Mouse (Mus musculus): Measurements from ENCODE around the gene Nudt14. TPM values are rescaled to one million over a fixed set of nuclear protein-coding genes. Genes with fewer than 3 reads are reported as not detected.

The Nudt14 gene
- total RNA-seq, 4 experiments from 2014 or later = 29.3 to 45.0 (median 36.1) TPM

GRCm38 (mm10) chr12:112912951-112913745 lies 28.8 kb downstream of the Nudt14 start:
- no peak for DNase-seq

DNA sequence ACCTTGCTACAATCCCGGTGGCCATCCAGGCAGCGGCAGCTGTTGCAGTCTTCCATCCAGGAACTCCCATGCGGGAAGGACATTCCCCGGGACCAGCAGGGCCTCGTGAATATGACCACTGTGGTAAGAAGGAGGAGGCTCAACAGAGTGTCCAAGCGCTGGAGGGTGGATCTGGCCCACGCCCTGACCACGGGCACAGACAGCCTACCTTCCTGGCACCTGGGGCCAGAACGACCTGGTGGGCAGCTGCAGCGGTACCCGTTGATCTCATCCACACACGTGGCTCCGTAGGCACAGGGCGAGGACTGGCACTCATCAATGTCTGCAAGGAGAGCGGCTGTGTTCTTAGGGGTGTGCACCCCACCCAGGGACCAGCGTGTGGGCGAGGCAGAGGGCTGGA lies 30.2 kb downstream of the Nudt14 start:
- no peak for DNase-seq

DNA sequence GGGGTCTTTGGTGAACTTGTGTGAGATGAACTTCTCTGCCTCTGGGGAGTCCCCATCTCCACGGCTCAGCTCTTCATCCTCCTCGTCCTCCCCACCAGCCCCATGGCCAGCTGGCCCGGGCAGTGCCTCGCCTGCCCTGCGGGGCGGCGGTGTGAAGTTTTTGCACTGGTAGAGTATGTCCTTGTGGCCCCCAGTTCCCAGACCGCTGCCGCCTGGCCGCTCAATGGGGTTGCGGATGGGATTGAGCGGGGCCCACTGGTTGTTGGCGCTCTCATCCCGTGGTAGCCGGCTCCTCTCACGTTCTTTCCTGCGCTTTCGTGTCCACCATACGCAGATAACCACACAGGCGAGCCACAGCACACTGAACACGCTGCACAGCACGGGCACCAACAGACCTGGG lies 32.9 kb downstream of the Nudt14 start:
- no peak for DNase-seq

GRCm38 (mm10) chr12:112905001-112905400 lies 36.9 kb downstream of the Nudt14 start:
- DNase-seq = no peak

DNA sequence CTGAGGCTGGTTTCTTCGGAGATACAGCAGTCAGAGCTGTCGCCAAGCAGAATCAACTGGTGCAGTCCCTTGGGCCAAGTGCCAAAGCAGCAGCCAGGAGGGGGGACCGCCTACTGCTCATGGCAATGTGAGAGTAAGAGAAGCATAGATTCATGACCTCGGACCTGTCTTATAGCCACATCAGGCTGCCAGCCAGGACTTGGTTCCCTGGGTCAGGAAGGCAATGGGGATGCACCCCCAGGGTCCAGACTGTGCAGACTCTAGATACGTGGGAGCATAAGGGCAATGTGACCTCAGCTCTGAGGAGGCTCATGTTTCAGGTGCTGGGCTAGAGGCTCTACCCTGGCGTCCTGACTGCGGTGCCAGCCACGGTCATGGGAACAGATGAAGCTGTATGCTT lies 38.0 kb downstream of the Nudt14 start:
- no peak for DNase-seq

DNA sequence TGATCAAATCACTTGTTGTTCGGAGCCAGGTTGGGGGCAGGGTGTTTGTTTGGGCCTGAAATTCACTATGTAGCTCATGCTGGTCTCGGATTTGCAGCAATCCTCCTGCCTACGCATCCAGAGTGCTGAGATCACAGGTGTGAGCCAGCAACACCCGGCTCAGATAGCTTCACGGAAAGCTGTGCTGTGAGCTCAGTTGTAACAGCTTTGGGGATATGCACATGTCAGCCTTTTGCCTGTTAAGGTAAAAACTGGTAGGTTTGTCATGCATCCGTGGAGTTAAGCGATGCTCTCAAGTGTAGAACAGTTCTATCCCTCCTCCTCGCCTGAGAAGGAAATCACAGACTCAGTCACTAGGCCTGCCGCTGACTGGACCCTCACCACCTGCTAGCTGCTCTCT lies 41.3 kb downstream of the Nudt14 start:
- DNase-seq = no peak

GRCm38 (mm10) chr12:112898960-112899359 lies 43.0 kb downstream of the Nudt14 start:
- DNase-seq = no peak

DNA sequence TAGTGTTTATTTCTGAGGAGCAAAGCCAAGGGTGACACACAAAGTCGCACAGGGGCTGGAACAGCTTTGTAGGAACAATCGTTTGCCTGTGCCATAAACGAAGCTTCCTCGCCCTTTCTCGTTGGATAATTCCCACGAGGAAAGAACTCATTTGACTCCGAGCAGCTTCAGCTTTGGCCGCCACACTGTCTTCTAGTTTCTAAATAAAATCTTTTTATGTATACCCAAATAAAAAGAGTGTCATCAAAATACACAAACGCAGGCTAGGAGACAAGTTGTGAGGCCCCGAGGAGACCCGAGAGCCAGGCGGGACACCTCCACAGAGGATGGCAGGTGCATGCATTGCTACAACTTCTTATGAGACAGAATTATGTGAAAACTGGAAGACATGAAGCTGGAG lies 43.6 kb downstream of the Nudt14 start:
- DNase-seq = no peak

GRCm38 (mm10) chr12:112897522-112898212 lies 44.3 kb downstream of the Nudt14 start:
- peak; percentile 65 for DNase-seq

DNA sequence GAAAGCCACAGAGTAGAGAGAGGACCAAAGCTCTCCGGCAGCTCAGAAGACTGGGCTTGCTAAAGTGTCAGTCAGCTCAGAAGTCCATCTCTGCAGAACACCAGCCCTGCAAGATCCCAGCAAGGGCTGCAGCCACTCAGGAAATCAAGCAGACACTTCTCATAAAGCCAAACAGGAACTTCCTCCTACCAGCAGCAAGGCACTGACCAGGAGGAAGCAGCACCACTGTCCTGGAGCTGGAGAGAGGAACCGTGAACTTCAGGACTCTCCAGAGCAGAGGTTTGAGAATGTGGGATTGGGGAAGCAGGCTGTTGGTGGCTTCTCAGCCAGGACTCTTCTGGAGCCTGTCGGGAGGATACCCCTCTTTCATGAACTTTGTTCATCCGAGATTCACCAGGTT lies 47.0 kb downstream of the Nudt14 start:
- DNase-seq = no peak

DNA sequence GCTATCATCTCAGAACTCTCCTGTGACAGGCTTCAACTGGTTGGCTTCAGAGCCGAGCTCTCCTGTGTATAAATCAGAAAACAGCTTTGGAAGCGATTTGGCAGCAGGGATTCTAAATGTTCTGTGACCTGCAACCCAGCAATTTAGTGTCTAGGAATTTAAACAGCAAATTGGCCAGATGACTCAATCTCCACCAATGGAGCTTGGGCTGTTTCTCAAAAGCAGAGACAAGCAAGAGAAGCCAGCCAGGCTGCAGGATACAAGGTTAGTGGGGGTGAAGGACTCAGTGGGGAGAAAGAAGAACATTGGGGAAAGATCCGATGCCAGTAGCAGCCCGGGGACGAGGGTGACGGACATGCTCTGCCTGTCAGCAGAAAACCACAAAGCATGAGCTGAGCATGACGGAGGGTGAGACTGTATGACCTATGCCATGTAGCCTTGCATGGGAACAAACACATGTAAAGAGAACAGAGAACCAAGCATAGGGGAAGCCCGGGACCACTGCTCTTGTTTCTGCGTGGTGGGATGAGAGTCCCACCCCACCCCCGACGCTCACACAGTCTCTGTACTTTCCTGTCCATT lies 47.5 kb downstream of the Nudt14 start:
- DNase-seq = no peak

- DNase-seq = no peak
These were observed 56.5 kb downstream of the Nudt14 start for GRCm38 (mm10) chr12:112885465-112885864.

Small RNA genes within 50 kb of the gene (microRNA-seq; reads per million reads assigned to microRNA genes)
- gene Mir6941 = 0 reads per million in 2 experiments

Other genes starting within 250 kb of the Nudt14 start
- gene Cep170b, start 221.7 kb downstream of the Nudt14 start, total RNA-seq (2022) = 10 to 100 TPM; 43.6 to 74.0 (median 59.1) TPM
- gene Pld4, start 181.5 kb downstream of the Nudt14 start, total RNA-seq (2022) = 10 to 100 TPM in 3 of 4 experiments, 1 to 10 TPM in 1; 9.1 to 21.7 (median 15.5) TPM
- 10 to 100 TPM in 3 of 4 experiments, 1 to 10 TPM in 1; 7.6 to 17.7 (median 14.5) TPM for gene Ahnak2, start 139.5 kb downstream of the Nudt14 start, total RNA-seq (2022)
- gene Clba1, start 133.2 kb downstream of the Nudt14 start, total RNA-seq (2022) = 10 to 100 TPM; 10.6 to 16.1 (median 14.0) TPM
- gene Cdca4, start 112.7 kb downstream of the Nudt14 start, total RNA-seq (2022) = 10 to 100 TPM; 11.7 to 14.7 (median 13.6) TPM
- under 1 TPM; 0.42 to 0.80 (median 0.56) TPM for gene Gpr132, start 73.9 kb downstream of the Nudt14 start, total RNA-seq (2022)
- 10 to 100 TPM in 1 of 4 experiments, 1 to 10 TPM in 3; 3.7 to 10.1 (median 6.6) TPM for gene Jag2, start 12.3 kb downstream of the Nudt14 start, total RNA-seq (2022)
- 10 to 100 TPM; 21.5 to 30.9 (median 24.2) TPM for gene Btbd6, start 34.4 kb upstream of the Nudt14 start, total RNA-seq (2022)
- gene Brf1, start 58.6 kb upstream of the Nudt14 start, total RNA-seq (2022) = 10 to 100 TPM; 49.6 to 86.9 (median 68.3) TPM
- 10 to 100 TPM; 42.2 to 60.4 (median 53.7) TPM for gene Pacs2, start 72.4 kb upstream of the Nudt14 start, total RNA-seq (2022)
- under 1 TPM in 3 of 4 experiments, not detected in 1; 0.38 to 0.65 (median 0.62) TPM for gene Tex22, start 132.4 kb upstream of the Nudt14 start, total RNA-seq (2022)
- 10 to 100 TPM; 81.8 to 92.8 (median 86.8) TPM for gene Mta1, start 156.2 kb upstream of the Nudt14 start, total RNA-seq (2022)
- 10 to 100 TPM; 46.7 to 65.5 (median 58.4) TPM for gene Crip2, start 198.1 kb upstream of the Nudt14 start, total RNA-seq (2022)
- gene Crip1, start 204.2 kb upstream of the Nudt14 start, total RNA-seq (2022) = 10 to 100 TPM; 55.3 to 90.7 (median 59.7) TPM
- gene Tedc1, start 214.3 kb upstream of the Nudt14 start, total RNA-seq (2022) = 1 to 10 TPM in 3 of 4 experiments, under 1 TPM in 1; 0.87 to 1.8 (median 1.5) TPM
- 10 to 100 TPM in 2 of 4 experiments, 1 to 10 TPM in 2; 5.1 to 13.1 (median 8.4) TPM for gene Tmem121, start 243.8 kb upstream of the Nudt14 start, total RNA-seq (2022)